ENCODE assay signal across 8 mouse cellular contexts in genomic region chrX:9199761-9200371, GRCm38 (mm10). TPM values are rescaled to one million over a fixed set of nuclear protein-coding genes. Genes with fewer than 3 reads are reported as not detected.
A peak's percentile ranks its signal among the peaks of the same experiment; 100 is the strongest.
DNase-seq lines count a peak whose midpoint lies in the region; ATAC-seq lines count a peak whose summit lies in the region.

Gene Lancl3 (plus strand): TSS chrX:9199902.

- peak; percentile 21 for ATAC-seq in activated CD4-positive, CD25-positive, alpha-beta regulatory T cell, adult 4 months
- ATAC-seq in heart, embryonic 14.5 days (ENCODE audit: insufficient number of reproducible peaks, insufficient read depth, low FRiP score, low read depth), result 0 out of 2 replicates have a peak, but pooled peaks have one; percentile 39
- ATAC-seq in kidney, embryonic 15.5 days (replicated peaks; ENCODE audit: low FRiP score), result peak; percentile 85

- no peaks in the 10 kb centered on the region for H3K27me3 ChIP-seq in heart, embryonic 14.5 days (ENCODE audit: control insufficient read depth, insufficient read depth, low read length)
- H3K27me3 ChIP-seq in kidney, embryonic 15.5 days, result peaks cover 17% of the 10 kb centered on the region

- H3K4me3 ChIP-seq in heart, embryonic 14.5 days (ENCODE audit: control insufficient read depth in 1 of 2, insufficient read depth in 1 of 2, low read depth in 1 of 2, low read length in 2 of 2), result peak within 1 kb of the TSS; percentile 47 to 52
- H3K4me3 ChIP-seq in kidney, embryonic 15.5 days (replicated peaks), result peak within 1 kb of the TSS; percentile 49

- peak; percentile 35 for DNase-seq in CD4-positive, CD25-positive, alpha-beta regulatory T cell, adult 2 months (ENCODE audit: low read depth, low spot score)
- peak; percentile 16 for DNase-seq in embryo, embryonic 10 days (ENCODE audit: low spot score)
- peak; percentile 10 for DNase-seq in lung, postnatal 14 days
- DNase-seq in right cerebral cortex, postnatal 14 days, result peak; percentile 18
- DNase-seq in layer of hippocampus, postnatal 14 days (ENCODE audit: low spot score in 2 of 2), result no peak

- peak within 1 kb of the TSS; percentile 62 for H3K9ac ChIP-seq in heart, embryonic 14.5 days (ENCODE audit: low read length)
- 0 out of 2 replicates have a peak within 1 kb of the TSS, but pooled peaks have one; percentile 17 for H3K9ac ChIP-seq in kidney, embryonic 15.5 days

- no peaks in the 10 kb centered on the region for H3K9me3 ChIP-seq in heart, embryonic 14.5 days (ENCODE audit: control insufficient read depth, low read length)
- no peaks in the 10 kb centered on the region for H3K9me3 ChIP-seq in kidney, embryonic 15.5 days (replicated peaks)

- no peak within 1 kb of the TSS for H3K27ac ChIP-seq in heart, embryonic 14.5 days (replicated peaks in 1 of 2; ENCODE audit: control insufficient read depth in 1 of 2, insufficient read depth in 1 of 2, low read depth in 2 of 2, low read length in 2 of 2)
- H3K27ac ChIP-seq in kidney, embryonic 15.5 days, result no peak within 1 kb of the TSS

- H3K4me2 ChIP-seq in heart, embryonic 14.5 days (ENCODE audit: low read length), result peak within 1 kb of the TSS; percentile 76
- peak within 1 kb of the TSS; percentile 73 for H3K4me2 ChIP-seq in kidney, embryonic 15.5 days

- peaks cover 0 to 3% of the 10 kb centered on the region in 2 experiments; a peak in 2 of 4 replicates for H3K4me1 ChIP-seq in heart, embryonic 14.5 days (ENCODE audit: control insufficient read depth in 2 of 2, insufficient read depth in 2 of 2, low read length in 2 of 2)
- H3K4me1 ChIP-seq in kidney, embryonic 15.5 days, result no peaks in the 10 kb centered on the region; the same call in 1 of the 2 replicates

- WGBS in heart, embryonic 14.5 days, result 14% methylated on average over 46 of the region's 49 CpGs
- 12% methylated on average over 44 of the region's 49 CpGs for WGBS in kidney, embryonic 15.5 days

- H3K36me3 ChIP-seq in heart, embryonic 14.5 days (ENCODE audit: control insufficient read depth, insufficient read depth, low read length), result no peaks in the 10 kb centered on the region
- no peaks in the 10 kb centered on the region for H3K36me3 ChIP-seq in kidney, embryonic 15.5 days

RNA-seq across cellular contexts. Expression of gene Lancl3, which starts in this region (rescaled TPM):
- 1 to 10 TPM in 1 of 2 experiments, under 1 TPM in 1; 0.74 to 1.8 TPM for polyA plus RNA-seq in activated CD4-positive, CD25-positive, alpha-beta regulatory T cell, adult 4 months (2017; shearing (Covaris generic))
- polyA plus RNA-seq in heart, embryonic 14.5 days (2014; fragmentation: Nextera tagmentation; extraction: Ambion mirVana), result 0.94 and 1.1 TPM in 2 replicates
- polyA plus RNA-seq in kidney, embryonic 15.5 days (2015; fragmentation: Nextera tagmentation; extraction: Ambion mirVana), result 0.99 and 1.3 TPM in 2 replicates
- 1 to 10 TPM; 3.7 to 4.7 TPM for total RNA-seq in layer of hippocampus, postnatal 14 days (2021)

Comparison
In these comparisons a context has a peak if more than half of its experiments do, and no peak if none do; other contexts are left out.
1. DNase-seq: peak in CD4-positive, CD25-positive, alpha-beta regulatory T cell, adult 2 months (single experiment), embryo, embryonic 10 days (single experiment), lung, postnatal 14 days (single experiment) and right cerebral cortex, postnatal 14 days (single experiment); none in layer of hippocampus, postnatal 14 days (0 of 2).
2. ATAC-seq: peak in every context shown above with its lines; median percentile 85 in kidney, embryonic 15.5 days; 39 in heart, embryonic 14.5 days; 21 in activated CD4-positive, CD25-positive, alpha-beta regulatory T cell, adult 4 months.